Mouse (Mus musculus): ENCODE results near the gene Sdhd.

DNA sequence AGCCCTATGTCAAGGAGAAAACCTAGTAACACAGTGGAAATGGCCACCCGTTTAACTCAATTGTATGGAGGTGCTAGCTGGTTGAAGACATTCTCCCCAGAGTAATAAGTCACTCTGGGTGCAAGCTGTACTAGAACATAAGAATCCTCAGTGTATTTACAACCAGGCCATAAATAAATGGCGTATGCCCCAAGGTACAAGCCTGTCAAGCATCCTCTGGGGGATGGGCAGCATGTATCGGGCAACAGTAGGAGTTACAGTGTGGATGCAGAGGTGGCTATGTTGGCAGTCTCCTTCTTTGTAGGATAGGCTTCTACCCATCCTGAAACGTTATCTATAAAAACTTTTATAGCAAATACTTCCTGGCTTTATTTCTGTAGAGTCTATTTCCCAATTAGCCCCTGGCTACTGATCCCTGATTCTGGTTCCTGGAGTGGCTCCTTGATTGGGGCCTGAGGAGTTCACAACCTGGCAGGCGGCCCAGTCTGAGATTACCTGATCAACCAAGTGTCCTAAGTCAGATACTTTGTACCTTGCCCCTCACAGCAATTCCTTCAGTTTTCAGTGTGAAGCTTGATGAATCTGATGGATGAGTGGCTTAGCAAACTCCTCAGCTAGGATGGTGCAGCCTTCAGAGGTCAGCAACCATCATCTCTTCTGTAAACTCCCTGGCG, 18.3 kb downstream of the Sdhd start:
- no peak for TF ChIP-seq POLR2A (IDR thresholded peaks at IDR 0.05; ENCODE audit: borderline replicate concordance, low read depth, low read length)
- no peak for TF ChIP-seq CTCF (IDR thresholded peaks at IDR 0.05; ENCODE audit: low read depth, low read length)
